Mouse (Mus musculus): ENCODE data around the gene Nkap. TPM values are rescaled to one million over a fixed set of nuclear protein-coding genes. Genes with fewer than 3 reads are reported as not detected.
"Not testable (repeated sequence)": the region's sequence is repeated elsewhere in the genome, so short reads cannot be mapped to it uniquely, and the experiment has no call there.

The Nkap gene
- total RNA-seq, 2 experiments from 2014 or later: 5.6 to 8.8 TPM

DNA sequence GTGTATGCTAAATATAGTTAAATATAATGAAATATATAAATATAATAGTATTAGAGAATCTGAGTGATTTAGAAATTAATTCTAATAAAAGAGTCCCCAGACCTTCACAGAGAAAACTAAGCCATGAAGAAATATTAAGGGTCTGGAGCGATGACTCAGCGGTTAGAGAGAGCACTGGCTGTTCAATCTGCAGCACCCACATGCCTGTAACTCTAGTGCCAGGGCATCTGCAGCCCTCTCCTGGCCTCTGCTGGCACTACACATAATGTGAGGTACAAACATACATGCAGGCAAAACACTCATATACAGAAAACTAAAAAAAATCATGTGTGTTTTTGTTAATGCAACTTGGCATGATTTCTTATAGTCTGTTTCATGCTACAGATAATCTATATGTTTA is 18.4 kb downstream of the Nkap start:
- intact Hi-C loops (cut with DNase I): no loop called here
- DNase-seq: no peak

DNA sequence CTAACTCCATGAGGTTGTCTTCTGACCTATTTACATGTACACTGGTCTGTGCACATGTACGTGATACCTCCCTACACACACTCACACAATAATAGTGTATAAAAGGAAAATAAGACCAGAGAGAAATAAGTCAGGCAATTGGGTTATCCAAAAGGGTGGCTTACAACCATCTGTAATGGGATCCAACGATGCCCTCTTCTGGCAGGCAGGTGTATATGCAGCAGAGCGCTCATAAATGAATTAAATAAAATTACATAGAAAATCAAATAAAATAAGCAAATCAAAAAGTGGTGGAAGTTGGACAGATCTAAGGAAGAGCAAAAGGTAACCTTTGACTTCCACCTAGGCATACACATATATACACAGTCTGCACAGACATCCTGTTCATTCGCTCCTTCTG is 31.2 kb downstream of the Nkap start:
- intact Hi-C loops (cut with DNase I): no loop called here
- DNase-seq: no peak

DNA sequence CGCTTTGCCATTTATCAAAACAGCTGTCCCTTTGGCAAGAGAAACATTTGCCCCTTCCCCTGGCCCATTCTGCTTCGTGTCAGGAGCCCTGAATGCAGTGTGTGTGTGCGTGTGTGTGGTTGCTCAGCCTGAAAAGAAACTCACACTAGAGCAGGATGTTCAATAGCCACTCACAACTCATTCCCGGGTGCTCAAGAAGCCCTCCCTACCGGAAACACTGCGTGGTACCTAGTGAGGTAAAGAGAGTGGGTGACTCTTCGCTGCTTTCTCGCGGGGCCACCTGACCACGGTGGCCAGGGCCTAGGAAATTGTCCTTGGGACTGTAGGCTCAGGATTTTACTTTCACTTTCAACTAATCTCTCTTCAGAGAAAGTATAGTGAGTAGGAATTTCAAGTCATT is 34.6 kb downstream of the Nkap start:
- DNase-seq: no peak
- intact Hi-C loops (cut with DNase I): no loop called here

DNA sequence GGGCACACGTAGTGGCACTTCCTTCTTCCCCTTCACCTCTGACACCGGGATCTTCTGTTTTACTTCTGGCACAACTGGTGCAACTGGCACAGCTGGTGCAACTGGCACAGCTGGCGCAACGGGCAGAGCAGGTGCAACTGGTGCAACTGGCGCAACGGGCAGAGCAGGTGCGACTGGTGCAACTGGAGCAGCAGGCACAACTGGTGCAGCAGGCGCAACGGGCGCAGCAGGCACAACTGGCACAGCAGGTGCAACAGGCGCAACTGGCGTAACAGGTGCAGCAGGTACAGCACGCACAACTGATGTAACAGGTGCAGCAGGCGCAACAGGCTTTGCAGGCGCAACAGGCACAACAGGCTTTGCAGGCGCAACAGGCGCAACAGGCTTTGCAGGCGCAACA is 36.5 kb downstream of the Nkap start:
- intact Hi-C loops (cut with DNase I): no loop called here
- DNase-seq: no peak

DNA sequence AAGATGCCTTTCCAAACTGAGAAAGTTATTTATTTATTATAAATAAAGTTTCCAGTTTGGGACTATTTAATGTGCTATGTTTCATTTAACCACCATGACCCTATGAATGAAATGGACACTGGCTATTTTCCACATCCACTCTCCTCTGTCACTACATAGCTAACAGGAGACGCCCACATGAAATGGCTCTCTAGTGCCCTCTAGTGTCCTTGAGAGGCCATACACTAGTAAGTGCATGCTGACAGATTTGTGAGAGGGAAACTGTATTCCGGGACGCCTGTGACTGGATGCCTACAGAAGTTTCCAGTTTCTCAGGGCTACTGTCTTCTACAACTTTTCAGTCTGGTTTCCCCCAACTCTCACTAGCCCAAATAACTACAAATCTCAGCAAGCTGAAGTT is 40.5 kb downstream of the Nkap start:
- DNase-seq: no peak
- intact Hi-C loops (cut with DNase I): no loop called here

DNA sequence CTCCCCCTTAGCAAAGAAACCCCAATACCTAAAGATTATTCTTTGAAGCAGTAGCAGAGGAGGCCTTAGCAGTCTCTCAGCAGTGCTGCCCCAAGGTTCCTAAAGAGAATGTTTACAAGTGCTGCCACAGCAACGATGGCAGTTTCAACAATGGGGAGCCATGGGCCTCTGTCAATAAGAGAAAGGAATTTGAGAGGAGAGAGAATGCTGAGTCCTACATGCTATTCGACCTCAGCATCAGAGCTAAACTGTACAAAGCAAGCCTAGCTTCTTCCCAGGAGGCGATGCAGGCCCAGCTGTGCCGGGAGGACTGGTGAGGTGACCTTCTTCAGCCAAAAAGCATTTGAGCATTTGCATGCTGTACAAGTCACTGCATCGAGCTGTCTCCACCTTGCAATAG is 42.1 kb downstream of the Nkap start, which contains the start of gene Akap14:
Gene Akap14, minus strand, starts transcription at position 101 of the 400 bp plus-strand sequence.
- no peak for DNase-seq
- intact Hi-C loops (cut with DNase I): no loop called here

DNA sequence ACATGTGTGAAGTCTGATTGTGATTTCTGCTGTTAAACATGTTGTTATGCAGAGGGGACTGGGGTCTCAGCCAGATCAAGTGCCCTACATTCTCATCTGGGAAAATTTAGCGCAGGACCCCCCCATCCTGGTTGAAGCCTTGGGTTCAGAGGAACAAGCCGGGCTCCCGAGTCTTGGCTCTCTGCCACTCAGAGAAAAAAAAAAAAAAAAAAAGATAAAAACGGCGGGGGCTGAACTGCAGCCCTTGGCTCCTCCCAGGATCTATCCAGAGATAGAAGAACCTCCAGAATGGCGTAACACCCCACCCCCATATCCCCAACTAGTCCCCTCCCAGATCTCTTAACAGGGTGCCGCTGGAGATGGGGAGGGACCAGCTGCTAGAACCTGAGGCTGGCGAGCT is 57.8 kb downstream of the Nkap start:
- DNase-seq; intact Hi-C loops (cut with DNase I): not testable (repeated sequence)

DNA sequence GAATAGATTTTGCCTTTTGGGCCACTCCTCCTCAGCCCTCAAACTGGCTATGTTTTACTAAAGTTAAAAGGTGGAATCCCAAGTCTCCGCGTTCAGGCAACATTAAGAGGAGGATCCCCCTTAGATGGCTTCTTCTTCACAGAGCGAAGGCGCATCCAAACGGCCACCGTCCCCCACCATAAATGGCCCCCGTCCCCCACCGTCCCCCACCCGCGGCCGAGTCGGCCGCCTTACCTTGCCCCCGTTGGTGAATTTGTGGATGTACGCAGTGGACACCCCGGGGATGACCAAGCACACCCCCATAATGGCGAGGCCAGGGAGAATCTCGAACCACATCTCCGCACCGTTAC is 64.1 kb downstream of the Nkap start:
- no peak for DNase-seq
- intact Hi-C loops (cut with DNase I): no loop called here

DNA sequence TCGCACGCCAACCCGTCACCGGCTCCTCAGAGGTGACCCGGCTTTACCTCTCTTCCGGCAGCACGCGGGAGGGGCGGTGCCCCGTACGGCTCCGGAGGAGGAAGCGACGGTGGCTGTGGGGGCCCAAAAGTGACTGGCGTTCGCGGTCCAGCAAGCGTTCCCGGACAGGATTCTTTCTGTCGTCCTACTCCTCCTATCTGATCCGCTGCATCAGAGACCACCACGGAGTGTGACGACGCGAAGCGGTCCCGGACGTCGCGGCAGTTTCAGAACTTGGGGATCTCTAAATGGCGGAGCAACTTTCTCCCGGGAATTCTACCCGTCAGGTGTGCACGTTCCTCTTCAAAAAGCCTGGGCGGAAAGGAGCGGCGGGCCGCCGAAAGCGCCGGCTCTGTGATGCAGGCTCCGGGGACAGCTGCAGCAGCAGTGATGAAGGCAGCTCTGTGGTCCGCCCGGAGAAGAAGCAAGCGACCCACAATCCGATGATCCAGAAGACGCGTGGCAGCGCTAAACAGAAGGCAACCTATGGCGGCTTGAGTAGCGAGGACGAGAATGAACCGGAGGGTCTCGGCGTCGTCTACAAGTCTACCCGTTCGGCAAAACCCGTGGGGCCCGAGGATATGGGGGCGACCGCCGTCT is 64.6 kb downstream of the Nkap start, which contains the start of the genes Ndufa1 and Rnf113a1:
Gene Ndufa1, minus strand, starts transcription at position 59 of the 639 bp plus-strand sequence.
Gene Rnf113a1, plus strand, starts transcription at position 141 of the 639 bp plus-strand sequence.
- intact Hi-C loops (cut with DNase I): no loop called here
- DNase-seq: peak; percentile 56 to 75

DNA sequence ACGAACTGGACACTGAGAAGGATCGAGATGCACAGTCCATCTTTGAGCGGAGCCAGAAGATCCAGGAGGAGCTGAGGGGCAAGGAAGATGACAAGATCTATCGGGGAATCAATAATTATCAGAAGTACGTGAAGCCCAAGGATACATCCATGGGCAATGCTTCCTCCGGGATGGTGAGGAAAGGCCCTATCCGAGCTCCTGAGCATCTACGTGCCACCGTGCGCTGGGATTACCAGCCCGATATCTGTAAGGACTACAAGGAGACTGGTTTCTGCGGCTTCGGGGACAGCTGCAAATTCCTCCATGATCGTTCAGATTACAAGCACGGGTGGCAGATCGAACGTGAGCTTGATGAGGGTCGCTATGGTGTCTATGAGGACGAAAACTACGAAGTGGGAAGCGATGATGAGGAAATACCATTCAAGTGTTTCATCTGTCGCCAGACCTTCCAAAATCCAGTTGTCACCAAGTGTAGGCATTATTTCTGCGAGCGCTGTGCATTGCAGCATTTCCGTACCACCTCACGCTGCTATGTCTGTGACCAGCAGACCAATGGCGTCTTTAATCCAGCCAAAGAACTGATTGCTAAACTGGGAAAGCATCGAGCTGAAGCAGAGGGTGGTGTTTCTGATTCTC is 65.3 kb downstream of the Nkap start:
- intact Hi-C loops (cut with DNase I): no loop called here
- no peak for DNase-seq

DNA sequence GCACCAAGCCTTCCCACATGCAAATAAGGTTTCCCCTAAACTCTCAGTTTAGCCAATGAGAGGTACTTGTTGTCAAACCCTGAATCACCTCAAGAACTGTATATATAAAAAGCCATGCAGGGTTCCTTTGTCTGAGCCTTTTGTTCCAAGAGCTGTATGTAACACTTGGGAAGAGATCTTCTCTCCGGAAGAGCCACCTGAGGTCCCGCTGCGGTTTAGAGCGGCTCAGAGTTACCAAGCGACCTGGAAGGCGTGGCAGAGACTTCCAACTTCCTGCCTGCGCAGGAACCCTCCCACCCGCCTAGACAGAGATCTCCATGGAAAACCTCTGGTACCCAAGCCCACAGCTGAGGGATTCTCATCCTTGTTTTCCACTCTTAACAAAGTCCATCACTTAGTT is 72.1 kb downstream of the Nkap start:
- intact Hi-C loops (cut with DNase I): no loop called here
- DNase-seq: no peak

Other genes starting within 250 kb of the Nkap start
- 1 to 10 TPM; 2.3 to 2.6 TPM for gene Nkrf, start 223.9 kb upstream of the Nkap start, total RNA-seq (2021)
- gene Sept6, start 135.0 kb upstream of the Nkap start, total RNA-seq (2021): 1 to 10 TPM; 1.7 to 1.9 TPM
- gene Sowahd, start 78.0 kb upstream of the Nkap start, total RNA-seq (2021): not detected
- gene Rpl39, start 41.4 kb upstream of the Nkap start, total RNA-seq (2021): 100 to 1,000 TPM; 221 to 256 TPM
- gene Upf3b, start 16.5 kb upstream of the Nkap start, total RNA-seq (2021): 1 to 10 TPM; 8.4 to 9.7 TPM
- gene Akap14, start 42.0 kb downstream of the Nkap start, total RNA-seq (2021): not detected
- gene Ndufa1, start 64.4 kb downstream of the Nkap start, total RNA-seq (2021): 100 to 1,000 TPM; 353 to 410 TPM
- gene Rnf113a1, start 64.5 kb downstream of the Nkap start, total RNA-seq (2021): 1 to 10 TPM; 1.9 to 3.4 TPM
- not detected for gene Gm9, start 84.2 kb downstream of the Nkap start, total RNA-seq (2021)
- not detected for gene Rhox1, start 95.5 kb downstream of the Nkap start, total RNA-seq (2021)
- not detected for gene Rhox2a, start 118.2 kb downstream of the Nkap start, total RNA-seq (2021)
- not detected for gene Rhox3a, start 123.1 kb downstream of the Nkap start, total RNA-seq (2021)
- not detected for gene Rhox4a, start 138.5 kb downstream of the Nkap start, total RNA-seq (2021)

All from gastrocnemius, postnatal 36 days (tissue).